Comparison of ENCODE assay signal across 8 mouse cellular contexts in the genomic region with DNA sequence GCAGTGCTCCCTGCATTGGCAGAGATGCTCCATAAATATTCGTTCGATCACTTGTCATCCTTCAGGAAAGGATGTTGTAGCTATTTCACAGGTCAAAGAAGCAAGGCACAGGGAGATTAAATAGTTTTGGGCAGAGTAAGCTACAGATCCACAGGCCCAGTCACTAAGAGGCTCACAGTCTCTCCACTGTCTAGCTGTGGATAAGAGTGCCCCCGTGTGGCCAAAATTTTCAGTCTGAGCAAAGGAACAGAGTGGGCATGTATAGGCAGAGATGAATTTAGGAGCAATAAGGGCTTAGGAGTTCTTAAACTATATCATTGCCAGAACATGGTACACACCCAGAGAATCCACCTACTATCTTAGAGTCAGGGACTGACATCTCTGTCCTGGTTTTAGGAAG. TPM values are rescaled to one million over a fixed set of nuclear protein-coding genes. Genes with fewer than 3 reads are reported as not detected.
A peak's percentile ranks its signal among the peaks of the same experiment; 100 is the strongest.
DNase-seq lines count a peak whose midpoint lies in the region; ATAC-seq and TF ChIP-seq lines count a peak whose summit lies in the region.

No protein-coding gene starts in this region.

- no peaks in the 10 kb centered on the region; a peak in 1 of 4 replicates for H3K36me3 ChIP-seq in MEL (ENCODE audit: control insufficient read depth in 1 of 2, insufficient read depth in 2 of 2, low read length in 2 of 2)
- no peaks in the 10 kb centered on the region for H3K36me3 ChIP-seq in lung, embryonic 14.5 days (ENCODE audit: insufficient read depth)

- no peak overlapping the region for H3K4me3 ChIP-seq in MEL (ENCODE audit: control insufficient read depth in 1 of 2, insufficient read depth in 1 of 2, low read depth in 2 of 2, low read length in 2 of 2)
- H3K4me3 ChIP-seq in cerebellum, adult 2 months (replicated peaks; ENCODE audit: insufficient read depth, low read depth, low read length) = no peak overlapping the region
- H3K4me3 ChIP-seq in lung, embryonic 14.5 days (ENCODE audit: low read depth, low read length) = no peak overlapping the region

- no peak overlapping the region for H3K4me2 ChIP-seq in lung, embryonic 14.5 days

- 33% methylated on average over 3 of the region's 3 CpGs for WGBS in cerebellum, adult 2 months
- WGBS in lung, embryonic 14.5 days = 25% methylated on average over 3 of the region's 3 CpGs

- peak; percentile 97 for TF ChIP-seq RAD21 in MEL (IDR thresholded peaks at IDR 0.05; ENCODE audit: low read depth, low read length)

- H3K27ac ChIP-seq in MEL (ENCODE audit: control insufficient read depth, low read depth, low read length) = no peak overlapping the region
- no peak overlapping the region for H3K27ac ChIP-seq in cerebellum, adult 2 months (ENCODE audit: insufficient read depth, low read length)
- no peak overlapping the region for H3K27ac ChIP-seq in lung, embryonic 14.5 days (ENCODE audit: low read depth)

- peak; percentile 80 for ATAC-seq in frontal cortex, adult (ENCODE audit: low TSS enrichment)
- peak; percentile 63 to 76; a peak in 3 of 4 replicates for ATAC-seq in hematopoietic stem cell, adult 5-6 weeks (replicated peaks in 1 of 2; ENCODE audit: insufficient read depth in 1 of 2, low FRiP score in 2 of 2, low TSS enrichment in 1 of 2, low read depth in 1 of 2, poor library complexity in 2 of 2, severe bottlenecking in 2 of 2)
- peak; percentile 91 for ATAC-seq in lung, embryonic 14.5 days (ENCODE audit: insufficient read depth)

- peak; percentile 83 for DNase-seq in MEL (ENCODE audit: low read depth, low spot score)
- peak; percentile 35 to 69 for DNase-seq in cerebellum, adult 2 months
- DNase-seq in layer of hippocampus, adult 8-10 months (ENCODE audit: low spot score in 2 of 2) = peak; percentile 73 to 92
- peak; percentile 94 for DNase-seq in lung, embryonic 14.5 days
- DNase-seq in retina, adult 2 months (ENCODE audit: low read depth, low spot score) = peak; percentile 67
- peak; percentile 63 to 76 for DNase-seq in thymus, postnatal 36 days

- no peaks in the 10 kb centered on the region for H3K79me2 ChIP-seq in MEL (ENCODE audit: control insufficient read depth, insufficient read depth, low read length, poor library complexity)

- TF ChIP-seq CTCF in MEL (IDR thresholded peaks at IDR 0.05 in 2 of 3, conservative IDR thresholded peaks at IDR 0.05 in 1 of 3; ENCODE audit: control insufficient read depth in 1 of 3, insufficient read depth in 1 of 3, low read depth in 2 of 3, low read length in 3 of 3, poor library complexity in 1 of 3, severe bottlenecking in 1 of 3) = peak; percentile 81 to 94 (median 84)
- peak; percentile 68; the same call in 1 of the 2 replicates for TF ChIP-seq CTCF in cerebellum, adult 2 months (IDR thresholded peaks at IDR 0.05; ENCODE audit: borderline replicate concordance, insufficient read depth, low read depth, low read length)
- peak; percentile 86 for TF ChIP-seq CTCF in lung, embryonic 14.5 days (IDR thresholded peaks at IDR 0.05; ENCODE audit: low read depth)

- TF ChIP-seq EP300 in MEL (IDR thresholded peaks at IDR 0.05; ENCODE audit: low read depth in 1 of 2, low read length in 2 of 2) = no peak

- no peak for TF ChIP-seq POLR2A in MEL (IDR thresholded peaks at IDR 0.05; ENCODE audit: control insufficient read depth in 1 of 2, insufficient read depth in 1 of 2, low read depth in 1 of 2, low read length in 2 of 2, poor library complexity in 1 of 2)
- no peak for TF ChIP-seq POLR2A in cerebellum, adult 2 months (IDR thresholded peaks at IDR 0.05; ENCODE audit: borderline replicate concordance, insufficient read depth, low read length)

- 0 out of 4 replicates have a peak, but pooled peaks cover 0 to 1% of the 10 kb centered on the region in 2 experiments for H3K27me3 ChIP-seq in MEL (ENCODE audit: control insufficient read depth in 1 of 2, insufficient read depth in 2 of 2, low read length in 2 of 2)
- no peaks in the 10 kb centered on the region; the same call in 1 of the 2 replicates for H3K27me3 ChIP-seq in cerebellum, adult 2 months (ENCODE audit: control insufficient read depth, insufficient read depth, low read length)
- H3K27me3 ChIP-seq in lung, embryonic 14.5 days (ENCODE audit: insufficient read depth, low read length) = no peaks in the 10 kb centered on the region

- H3K9ac ChIP-seq in MEL (ENCODE audit: control insufficient read depth, low read depth, low read length, poor library complexity, severe bottlenecking) = no peak overlapping the region
- H3K9ac ChIP-seq in lung, embryonic 14.5 days = no peak overlapping the region

- no peaks in the 10 kb centered on the region for H3K4me1 ChIP-seq in MEL (ENCODE audit: control insufficient read depth in 1 of 2, insufficient read depth in 2 of 2, low read length in 2 of 2)
- H3K4me1 ChIP-seq in cerebellum, adult 2 months (ENCODE audit: control insufficient read depth, insufficient read depth, low read length) = no peaks in the 10 kb centered on the region
- no peaks in the 10 kb centered on the region for H3K4me1 ChIP-seq in lung, embryonic 14.5 days (ENCODE audit: insufficient read depth)

- no peaks in the 10 kb centered on the region for H3K9me3 ChIP-seq in MEL (replicated peaks; ENCODE audit: insufficient read depth, low read length)
- no peaks in the 10 kb centered on the region for H3K9me3 ChIP-seq in lung, embryonic 14.5 days (ENCODE audit: low read depth, low read length)

TF ChIP-seq in MEL, 35 proteins besides CTCF, POLR2A, EP300 and RAD21:
- TF ChIP-seq UBTF (IDR thresholded peaks at IDR 0.05; ENCODE audit: borderline replicate concordance, insufficient read depth, low read depth, low read length) (no peak), SMC3 (IDR thresholded peaks at IDR 0.05; ENCODE audit: low read depth, low read length) (peak; percentile 95), ZC3H11A (IDR thresholded peaks at IDR 0.05; ENCODE audit: low read depth, low read length) (peak; percentile 94)

RNA-seq across cellular contexts. Expression of a gene that starts 26.0 kb away (rescaled TPM):
- not detected in 2 replicates for total RNA-seq in MEL (2012; rRNA removed)
- not detected for polyA plus RNA-seq in MEL (2012; ENCODE audit: insufficient read depth in 1 of 2, insufficient read length in 2 of 2, low read depth in 1 of 2, low replicate concordance in 2 of 2, missing spikeins in 1 of 2)
- 0.10 and 0.20 TPM in 2 replicates for polyA plus RNA-seq in cerebellum, adult 2 months (2012; rRNA removed)
- not detected in 2 replicates for total RNA-seq in hematopoietic stem cell, adult 5-6 weeks (2017)
- total RNA-seq in layer of hippocampus, adult 8-10 months (2022) = 1 to 10 TPM; 1.2 to 2.3 (median 1.3) TPM
- polyA plus RNA-seq in lung, embryonic 14.5 days (2014; fragmentation: Nextera tagmentation; extraction: Ambion mirVana) = 0.18 TPM in 1 of 2 replicates, not detected in the other

RNA-seq across cellular contexts. Expression of a gene that starts 39.1 kb away (rescaled TPM):
- 2.7 and 3.9 TPM in 2 replicates for total RNA-seq in MEL (2012; rRNA removed)
- polyA plus RNA-seq in MEL (2012; ENCODE audit: insufficient read depth in 1 of 2, insufficient read length in 2 of 2, low read depth in 1 of 2, low replicate concordance in 2 of 2, missing spikeins in 1 of 2) = 10 to 100 TPM in 1 of 2 experiments, not detected in 1; 11.0 TPM
- 20.2 and 20.5 TPM in 2 replicates for polyA plus RNA-seq in cerebellum, adult 2 months (2012; rRNA removed)
- 10.7 and 13.3 TPM in 2 replicates for total RNA-seq in hematopoietic stem cell, adult 5-6 weeks (2017)
- total RNA-seq in layer of hippocampus, adult 8-10 months (2022) = 100 to 1,000 TPM; 119 to 124 (median 122) TPM
- polyA plus RNA-seq in lung, embryonic 14.5 days (2014; fragmentation: Nextera tagmentation; extraction: Ambion mirVana) = 29.3 and 31.4 TPM in 2 replicates
